Mouse (Mus musculus) inflammation-experienced regulatory T-cells (primary cell): ENCODE measurements around the gene Gm49354. TPM values are rescaled to one million over a fixed set of nuclear protein-coding genes. Genes with fewer than 3 reads are reported as not detected.

Experiments used
- polyA plus RNA-seq, 2 experiments: library from polyadenylated mRNA; unstranded; fragments of 100-300 nt; shearing (Covaris generic); gene quantifications; one replicate each; pipeline ENCODE4 v1.2.1; 2017

Gene Gm49354
- polyA plus RNA-seq: not detected

DNA sequence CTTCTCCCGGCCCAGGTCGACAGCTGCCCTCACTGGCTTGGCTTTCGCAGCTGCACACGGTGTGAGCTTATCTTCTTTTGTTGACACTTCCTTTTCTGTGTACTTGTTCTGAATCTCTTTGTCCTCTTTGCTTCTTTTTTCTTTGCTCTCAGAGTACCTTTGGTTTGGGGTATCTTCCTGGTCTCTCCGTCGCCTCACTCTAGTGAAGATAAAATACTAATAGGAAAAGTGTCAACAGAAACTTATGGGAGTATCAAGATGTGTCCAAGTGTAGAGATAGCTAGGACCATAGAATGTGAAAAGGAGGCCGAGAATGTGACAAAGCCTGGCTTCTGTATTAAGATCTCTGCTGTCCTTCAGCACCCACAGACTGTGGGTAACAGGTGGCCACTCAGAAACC is at the start of gene Gm49354:
Gm49354 (minus strand) TSS at position 101 of the 400 bp plus-strand sequence.

DNA sequence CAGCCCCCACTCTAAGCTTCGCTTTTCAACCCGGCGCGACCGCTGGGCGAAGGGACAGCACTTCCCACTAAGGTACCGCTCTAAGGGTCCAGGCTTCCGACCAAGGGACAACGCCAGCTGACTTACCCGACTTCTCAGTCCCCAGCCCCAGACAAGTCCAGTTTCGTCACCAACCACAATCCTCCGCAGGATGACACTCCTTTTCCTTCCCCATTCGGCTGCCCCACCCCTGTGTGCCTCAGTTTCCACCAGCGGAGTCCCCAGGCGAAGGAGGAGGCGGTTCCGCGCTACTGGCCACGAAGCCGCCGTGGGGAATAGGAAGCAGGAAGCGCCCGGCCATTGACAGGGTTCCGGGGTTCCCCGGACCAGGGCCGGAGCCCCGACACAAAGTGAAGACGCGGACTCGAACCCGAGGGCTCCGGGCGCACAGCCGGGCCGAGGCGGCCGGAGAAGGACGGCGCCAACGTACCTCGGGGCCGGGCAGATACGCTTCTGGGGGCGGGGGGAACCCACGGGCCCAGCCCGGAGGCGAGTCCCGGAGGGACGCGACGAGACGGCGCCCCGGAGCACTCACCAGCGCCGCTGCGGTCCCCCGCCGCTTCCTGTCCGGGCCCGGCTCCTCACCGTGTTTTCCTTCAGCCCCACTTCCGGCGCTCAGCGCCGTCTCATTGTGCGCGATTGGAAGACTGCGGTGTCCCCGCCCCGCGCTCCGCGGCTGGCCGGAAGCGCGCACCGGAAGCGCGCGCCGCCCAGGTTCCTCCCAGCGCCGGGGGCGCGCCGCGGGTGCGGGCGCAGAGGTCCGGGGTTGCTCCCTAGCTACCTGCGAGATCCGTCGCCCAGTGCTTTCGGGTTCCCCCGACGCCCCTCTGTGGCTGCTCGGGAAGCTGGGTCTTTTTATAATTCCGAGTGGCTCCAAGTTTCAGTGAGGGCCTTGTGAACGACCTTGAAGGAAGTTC is 40.7 kb upstream of the Gm49354 start, which contains the start of gene Tut7:
Tut7 (minus strand) TSS at position 641 of the 956 bp plus-strand sequence.

DNA sequence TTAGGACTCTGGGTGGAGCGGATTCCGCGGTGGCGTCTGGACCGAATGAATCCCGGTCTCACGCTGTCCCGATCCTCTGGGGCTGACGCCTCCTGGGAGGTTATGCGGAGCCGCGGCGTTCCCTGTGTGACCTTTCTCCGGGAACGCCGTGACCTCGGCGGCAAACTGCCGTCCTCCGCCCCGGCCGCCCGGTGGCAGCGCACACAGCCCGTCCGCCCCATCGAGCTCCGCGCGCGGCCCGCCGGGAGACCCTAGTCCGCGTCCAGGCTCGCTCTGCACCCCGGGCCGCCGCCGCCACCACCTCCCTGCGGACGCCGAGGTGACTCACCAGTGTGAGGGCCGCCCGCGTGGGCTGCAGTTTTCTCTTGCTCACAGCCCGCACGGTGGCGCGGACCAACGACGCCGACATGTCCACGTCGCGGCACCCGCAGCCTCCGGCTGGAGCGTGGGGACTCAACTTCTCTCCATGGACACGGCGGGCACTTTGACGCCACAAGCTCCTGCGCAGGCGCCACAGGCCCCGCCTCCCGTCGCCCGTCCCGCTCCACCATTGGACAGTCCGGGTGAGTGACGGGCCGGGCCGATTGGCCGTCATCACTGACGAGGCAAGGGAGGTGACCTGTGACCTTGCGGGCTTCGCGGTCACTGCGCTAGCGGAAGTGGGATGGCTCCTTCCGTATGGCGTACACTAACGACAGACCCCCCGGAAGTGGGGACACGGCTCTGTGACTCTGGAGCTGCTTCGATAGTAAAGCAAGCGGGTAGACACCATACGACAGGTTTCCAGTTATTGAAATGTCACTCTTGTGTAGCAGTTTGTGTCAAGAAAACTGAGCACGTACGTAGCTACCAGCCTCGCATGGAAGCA is 12.5 kb downstream of the Gm49354 start, which contains the start of gene Isca1:
Isca1 (minus strand) TSS at position 515 of the 868 bp plus-strand sequence.

DNA sequence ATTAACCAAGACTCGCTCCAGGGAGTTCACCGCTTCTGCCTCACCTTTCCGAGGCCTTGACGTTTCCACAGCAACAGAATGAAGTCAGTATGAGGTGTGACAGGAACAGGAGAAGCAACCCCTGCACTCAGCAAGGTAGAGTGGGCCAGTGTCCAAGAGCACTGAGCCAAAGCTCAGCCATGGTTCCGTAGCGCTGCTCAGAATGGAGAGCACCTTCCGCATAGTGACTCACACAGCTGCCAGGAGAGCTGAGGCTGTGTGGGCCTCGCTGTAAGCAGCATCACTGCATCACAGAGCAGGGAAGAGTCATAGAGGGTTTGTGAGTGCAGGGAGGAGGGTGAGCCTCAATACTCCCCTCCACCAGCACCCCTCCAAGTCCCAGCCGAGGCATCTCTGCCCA is 35.3 kb downstream of the Gm49354 start, which contains the start of gene 1700014D04Rik:
1700014D04Rik (minus strand) TSS at position 42 of the 400 bp plus-strand sequence.

DNA sequence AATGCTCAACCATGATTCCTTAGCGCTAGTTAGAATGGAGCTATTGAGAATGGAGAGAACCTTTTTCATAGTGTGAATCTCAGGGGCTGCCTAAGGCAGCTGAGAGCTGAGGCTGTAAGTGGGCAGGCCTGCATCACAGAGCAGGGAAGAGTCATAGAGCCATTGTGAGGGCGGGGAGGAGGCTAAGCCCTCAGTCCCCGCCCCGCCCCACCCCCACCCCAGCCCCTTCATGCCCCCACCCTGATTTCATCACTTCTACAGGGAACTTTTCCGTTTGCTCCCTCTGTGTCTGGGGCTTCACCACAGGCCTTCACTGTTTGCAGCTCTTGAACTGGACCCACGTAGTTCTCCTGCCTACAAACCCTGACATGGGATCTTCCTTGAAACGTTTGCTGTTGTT is 50.4 kb downstream of the Gm49354 start, which contains the start of gene Spata31d1d:
Spata31d1d (minus strand) TSS at position 101 of the 400 bp plus-strand sequence.

DNA sequence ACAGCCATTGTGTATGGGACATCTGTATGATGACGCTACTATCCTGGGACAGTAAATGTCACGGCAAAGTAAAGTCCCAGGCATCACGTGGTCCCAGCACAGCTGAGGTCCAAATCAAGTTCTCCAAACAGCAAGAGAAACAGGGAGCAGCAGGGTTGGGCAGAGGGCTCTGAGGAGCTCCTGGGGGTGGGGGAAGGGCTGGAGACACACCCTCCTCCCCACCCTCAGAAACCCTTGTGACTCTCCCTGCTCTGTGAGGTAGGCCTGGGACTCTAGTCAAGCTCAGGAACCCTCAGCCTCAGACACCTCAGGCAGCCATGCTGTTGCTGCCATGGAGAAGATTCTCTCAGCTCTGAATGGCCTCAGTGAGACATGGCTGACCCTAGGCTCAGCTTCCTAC is 70.1 kb downstream of the Gm49354 start, which contains the start of gene Spata31d1b:
Spata31d1b (plus strand) TSS at position 301 of the 400 bp plus-strand sequence.

DNA sequence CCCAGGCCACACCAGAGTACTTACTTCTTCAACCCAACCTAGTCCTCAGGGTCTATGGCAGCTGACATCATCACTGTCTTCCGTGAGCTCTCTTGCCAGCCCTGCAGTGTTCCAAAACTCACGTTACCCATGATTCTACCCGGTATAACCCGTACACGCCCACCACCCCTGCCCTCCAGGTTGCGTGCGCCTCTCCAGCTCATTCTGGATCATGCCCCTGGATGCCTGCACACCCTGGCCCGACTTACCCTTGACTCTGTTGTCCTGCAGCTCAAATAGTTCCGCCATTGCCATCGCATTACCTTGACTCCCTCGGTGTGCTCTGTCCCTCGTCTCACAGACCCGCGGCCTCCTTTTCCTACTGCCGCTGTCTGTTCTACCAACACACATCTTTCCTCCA is 71.8 kb downstream of the Gm49354 start, which contains the start of gene Spata31d1a:
Spata31d1a (minus strand) TSS at position 101 of the 400 bp plus-strand sequence.

Other genes with a start within 250 kb of the Gm49354 start
- 10 to 100 TPM; 21.5 to 28.8 TPM for gene Agtpbp1, start 197.0 kb downstream of the Gm49354 start, polyA plus RNA-seq
- 10 to 100 TPM; 62.7 to 75.7 TPM for gene Naa35, start 197.0 kb downstream of the Gm49354 start, polyA plus RNA-seq
- gene Golm1, start 106.4 kb downstream of the Gm49354 start, polyA plus RNA-seq: 10 to 100 TPM; 36.9 to 80.2 TPM
- under 1 TPM; 0.05 to 0.12 TPM for gene 4921517D22Rik, start 88.1 kb downstream of the Gm49354 start, polyA plus RNA-seq
- gene Spata31d1a, start 71.9 kb downstream of the Gm49354 start, polyA plus RNA-seq: under 1 TPM; 0.16 to 0.17 TPM
- under 1 TPM in 1 of 2 experiments, not detected in 1; 0.09 TPM for gene Spata31d1b, start 70.0 kb downstream of the Gm49354 start, polyA plus RNA-seq
- gene Spata31d1d, start 50.5 kb downstream of the Gm49354 start, polyA plus RNA-seq: not detected
- gene 1700014D04Rik, start 35.5 kb downstream of the Gm49354 start, polyA plus RNA-seq: 1 to 10 TPM in 1 of 2 experiments, not detected in 1; 1.4 TPM
- 10 to 100 TPM; 60.8 to 71.2 TPM for gene Isca1, start 12.4 kb downstream of the Gm49354 start, polyA plus RNA-seq
- gene Tut7, start 40.9 kb upstream of the Gm49354 start, polyA plus RNA-seq: 100 to 1,000 TPM; 124 to 138 TPM